Mouse (Mus musculus) hindbrain, embryonic 14.5 days (tissue): ENCODE results near the gene Prrx2. TPM values are rescaled to one million over a fixed set of nuclear protein-coding genes. Genes with fewer than 3 reads are reported as not detected.
A peak's percentile ranks its signal among the peaks of the same experiment; 100 is the strongest.

ENCODE experiments used
- ATAC-seq: fragments of 200-750 bp; cut with Nextera tagmentation; 2 replicates; pipeline ENCODE4 v1.8.0; 2017; ENCODE audit warnings: moderate number of reproducible peaks, mild to moderate bottlenecking, moderate TSS enrichment, moderate library complexity; ENCODE audit not compliant: low FRiP score
- DNase-seq: peaks from one replicate; pipeline ENCODE4 v3.0.0-alpha.2; 2015; ENCODE audit warnings: low spot score
- H3K27ac ChIP-seq: fragments of 300-500 bp; sonication (generic); 2 replicates; pipeline ENCODE4 v1.5.1; 2014; ENCODE audit warnings: mild to moderate bottlenecking, moderate library complexity
- H3K27me3 ChIP-seq: fragments of 300-500 bp; sonication (generic); 2 replicates; pipeline ENCODE4 v1.6.1; 2014; ENCODE audit warnings: mild to moderate bottlenecking, low read length, mixed read lengths; ENCODE audit not compliant: control insufficient read depth, insufficient read depth
- H3K36me3 ChIP-seq: fragments of 300-500 bp; sonication (generic); replicated peaks from 2 replicates; pipeline ENCODE4 v1.6.1; 2014; ENCODE audit not compliant: control insufficient read depth, insufficient read depth
- H3K4me1 ChIP-seq: fragments of 300-500 bp; sonication (generic); replicated peaks from 2 replicates; pipeline ENCODE4 v1.6.1; 2014; ENCODE audit warnings: antibody characterized with exemption, low read length, mixed read lengths; ENCODE audit not compliant: control insufficient read depth, insufficient read depth
- H3K4me2 ChIP-seq: fragments of 300-500 bp; sonication (generic); replicated peaks from 2 replicates; pipeline ENCODE4 v1.6.1; 2014; ENCODE audit warnings: mild to moderate bottlenecking, moderate library complexity
- H3K4me3 ChIP-seq: fragments of 300-500 bp; sonication (generic); replicated peaks from 2 replicates; pipeline ENCODE4 v1.5.1; 2014; ENCODE audit warnings: mild to moderate bottlenecking, low read length
- H3K9ac ChIP-seq: fragments of 300-500 bp; sonication (generic); 2 replicates; pipeline ENCODE4 v1.6.1; 2014
- H3K9me3 ChIP-seq: fragments of 300-500 bp; sonication (generic); 2 replicates; pipeline ENCODE4 v1.6.1; 2016; ENCODE audit warnings: low read length; ENCODE audit not compliant: control insufficient read depth
- WGBS: fragments of 180-500 bp; shearing (Covaris S2); extraction: QIAGEN DNeasy Blood & Tissue Kit; methylation state at CpG from one replicate; pipeline ENCODE4 v1.1.7; 2014; 5-methylcytosine and 5-hydroxymethylcytosine counted together
- polyA plus RNA-seq: library from polyadenylated mRNA; unstranded; fragments of >200 nt; fragmentation: Nextera tagmentation; extraction: Ambion mirVana; gene quantifications from 2 replicates; pipeline ENCODE4 v1.2.1, GENCODE M21; 2014

Prrx2 gene
- polyA plus RNA-seq, 1 experiment from 2014 or later, result 3.7 TPM

DNA sequence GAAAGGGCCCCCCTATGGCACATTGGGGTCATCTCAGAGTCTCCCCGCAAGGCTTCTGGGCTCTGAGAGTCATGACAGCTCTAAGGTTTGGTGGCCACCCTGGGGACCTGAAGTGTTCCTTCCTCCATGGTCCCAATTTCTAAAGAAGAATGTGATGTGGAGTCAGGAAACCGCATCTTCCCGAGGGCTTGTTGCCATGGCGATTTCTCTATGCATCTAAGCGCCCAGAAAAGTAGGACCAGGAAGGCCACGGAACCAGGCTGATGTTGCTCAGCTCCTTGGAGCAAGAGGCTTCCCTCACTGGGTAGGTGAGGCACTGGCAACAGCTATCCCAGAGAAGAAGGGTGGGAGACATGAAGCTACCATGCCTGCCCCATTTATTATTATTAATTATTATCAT lies 22.3 kb downstream of the Prrx2 start:
- no peak overlapping the region for H3K27ac ChIP-seq
- H3K36me3 ChIP-seq, result no peaks in the 10 kb centered on the region
- no peak overlapping the region for H3K4me2 ChIP-seq
- ATAC-seq (no peak), DNase-seq (no peak)
- H3K27me3 ChIP-seq, result no peaks in the 10 kb centered on the region
- no peaks in the 10 kb centered on the region; the same call in 1 of the 2 replicates for H3K4me1 ChIP-seq
- WGBS, result 49% methylated on average over 6 of the region's 6 CpGs
- no peak overlapping the region for H3K9ac ChIP-seq
- H3K9me3 ChIP-seq, result no peaks in the 10 kb centered on the region
- no peak overlapping the region for H3K4me3 ChIP-seq

- no peak overlapping the region for H3K9ac ChIP-seq
- H3K4me1 ChIP-seq, result peaks cover 4% of the 10 kb centered on the region; the same call in 1 of the 2 replicates
- no peaks in the 10 kb centered on the region for H3K9me3 ChIP-seq
- H3K4me2 ChIP-seq, result no peak overlapping the region
- no peak for DNase-seq
- H3K27me3 ChIP-seq, result peaks cover 10% of the 10 kb centered on the region
- no peak overlapping the region for H3K4me3 ChIP-seq
- ATAC-seq, result no peak
- H3K27ac ChIP-seq, result no peak overlapping the region
- 86% methylated on average over 5 of the region's 5 CpGs for WGBS
- H3K36me3 ChIP-seq, result no peaks in the 10 kb centered on the region
These were observed 25.0 kb downstream of the Prrx2 start for GRCm38 (mm10) chr2:30859782-30860181.

- Histone ChIP-seq H3K9me3 (no peaks in the 10 kb centered on the region), H3K27me3 (peaks cover 16% of the 10 kb centered on the region), H3K4me3 (no peak overlapping the region), H3K27ac (no peak overlapping the region), H3K36me3 (no peaks in the 10 kb centered on the region), H3K9ac (no peak overlapping the region), H3K4me2 (no peak overlapping the region), H3K4me1 (peaks cover 7% of the 10 kb centered on the region; the same call in 1 of the 2 replicates)
- no peak for ATAC-seq
- no peak for DNase-seq
- 27% methylated on average over 2 of the region's 4 CpGs for WGBS
These were observed 27.3 kb downstream of the Prrx2 start for GRCm38 (mm10) chr2:30862081-30862480.

DNA sequence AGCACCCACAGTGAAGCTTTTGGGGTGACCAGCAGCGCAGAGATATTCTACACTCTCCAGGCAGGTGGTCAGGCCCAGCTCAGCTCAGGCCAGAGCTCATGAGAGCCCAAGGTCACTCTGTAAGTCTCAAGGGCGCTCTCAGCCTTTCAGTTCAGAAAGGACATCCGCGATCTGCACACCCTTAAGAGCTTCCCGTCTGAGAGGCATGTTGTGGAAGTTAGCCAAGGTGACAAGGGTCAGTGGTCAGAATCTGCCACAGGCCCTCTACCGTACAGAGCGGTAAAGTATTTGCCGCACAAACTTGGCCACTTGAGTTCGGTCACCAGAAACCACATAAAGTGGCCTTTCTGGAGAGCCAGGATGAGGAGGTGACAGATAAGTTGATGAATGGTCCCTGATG lies 28.8 kb downstream of the Prrx2 start:
- 81% methylated on average over 9 of the region's 9 CpGs for WGBS
- H3K4me3 ChIP-seq, result no peak overlapping the region
- ATAC-seq (no peak), DNase-seq (no peak)
- H3K27ac ChIP-seq, result no peak overlapping the region
- H3K27me3 ChIP-seq, result peaks cover 16% of the 10 kb centered on the region
- peaks cover 7% of the 10 kb centered on the region; the same call in 1 of the 2 replicates for H3K4me1 ChIP-seq
- no peak overlapping the region for H3K9ac ChIP-seq
- H3K36me3 ChIP-seq, result no peaks in the 10 kb centered on the region
- no peaks in the 10 kb centered on the region for H3K9me3 ChIP-seq
- H3K4me2 ChIP-seq, result no peak overlapping the region

DNA sequence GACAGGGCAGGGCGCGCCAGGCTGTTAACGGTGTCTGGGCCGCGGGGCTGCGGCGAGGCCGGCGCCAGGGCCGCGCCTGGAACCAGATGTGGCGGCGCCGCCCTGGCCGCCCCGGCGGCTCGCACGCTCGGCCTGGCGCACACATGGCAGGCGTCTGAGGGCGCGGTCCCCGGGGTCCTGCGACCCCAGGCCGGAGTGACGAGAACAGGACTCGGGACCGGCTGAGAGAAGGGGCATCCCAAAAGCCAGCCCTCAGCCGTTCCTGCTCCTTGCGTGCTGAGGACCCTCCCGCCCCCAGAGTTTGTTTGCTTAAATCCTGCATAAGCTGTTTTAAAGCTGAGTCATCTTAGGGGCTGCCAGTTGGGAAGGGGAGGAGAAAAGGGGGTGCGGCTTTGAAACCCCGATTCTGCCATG lies 30.2 kb downstream of the Prrx2 start:
- H3K9me3 ChIP-seq, result no peaks in the 10 kb centered on the region
- H3K27ac ChIP-seq, result no peak overlapping the region
- DNase-seq (no peak), ATAC-seq (no peak)
- H3K4me1 ChIP-seq, result peaks cover 7% of the 10 kb centered on the region; the same call in 1 of the 2 replicates
- H3K4me3 ChIP-seq, result peak overlapping the region; percentile 24
- H3K36me3 ChIP-seq, result no peaks in the 10 kb centered on the region
- H3K27me3 ChIP-seq, result peaks cover 16% of the 10 kb centered on the region
- peak overlapping the region; percentile 42 for H3K9ac ChIP-seq
- WGBS, result 1% methylated on average over 35 of the region's 35 CpGs
- H3K4me2 ChIP-seq, result peak overlapping the region; percentile 51

DNA sequence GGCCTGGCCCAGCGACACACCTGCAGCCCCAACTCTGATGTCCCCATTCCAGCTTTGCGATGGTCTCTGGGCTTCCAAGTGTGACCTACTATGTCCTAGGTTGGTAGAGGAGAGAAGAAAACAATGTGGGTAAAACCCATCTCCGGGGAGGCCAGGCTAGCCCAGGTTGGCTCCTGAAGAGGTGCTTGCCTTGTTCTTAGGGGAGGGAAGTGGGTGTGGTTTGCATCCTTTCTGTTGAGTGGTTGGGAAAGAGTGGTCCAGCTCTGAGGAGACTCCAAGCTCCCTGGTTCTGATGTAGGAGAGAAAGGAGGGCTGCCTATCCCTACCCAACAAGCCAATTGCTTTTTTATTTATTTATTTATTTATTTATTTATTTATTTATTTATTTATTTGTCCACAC lies 30.7 kb downstream of the Prrx2 start:
- no peak overlapping the region for H3K9ac ChIP-seq
- WGBS, result 68% methylated on average over 3 of the region's 3 CpGs
- no peak overlapping the region for H3K4me3 ChIP-seq
- H3K9me3 ChIP-seq, result no peaks in the 10 kb centered on the region
- H3K27ac ChIP-seq, result no peak overlapping the region
- DNase-seq (no peak), ATAC-seq (no peak)
- peaks cover 7% of the 10 kb centered on the region; the same call in 1 of the 2 replicates for H3K4me1 ChIP-seq
- no peak overlapping the region; the same call in 1 of the 2 replicates for H3K4me2 ChIP-seq
- peaks cover 16% of the 10 kb centered on the region for H3K27me3 ChIP-seq
- H3K36me3 ChIP-seq, result no peaks in the 10 kb centered on the region

DNA sequence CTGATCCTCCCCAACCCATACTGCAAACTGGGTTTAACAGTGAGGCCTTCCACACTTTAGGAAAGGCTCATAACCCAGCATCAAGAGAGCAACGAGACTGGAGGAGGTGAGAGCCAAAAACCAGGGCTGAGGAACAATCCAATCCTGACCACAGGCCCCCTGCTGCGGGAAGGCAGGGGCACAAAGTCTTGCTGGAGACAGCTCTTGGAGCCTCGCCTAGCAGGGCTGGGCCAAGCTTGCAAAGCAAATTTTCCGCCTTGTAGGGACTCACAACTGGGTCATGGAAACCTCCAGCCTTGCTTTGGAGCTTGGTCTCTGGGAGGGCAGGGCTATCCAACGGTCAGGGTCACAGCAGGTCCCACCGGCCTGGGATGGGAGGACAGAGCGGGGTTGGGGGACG lies 36.1 kb downstream of the Prrx2 start:
- no peak overlapping the region for H3K9ac ChIP-seq
- H3K27ac ChIP-seq, result no peak overlapping the region
- no peaks in the 10 kb centered on the region for H3K36me3 ChIP-seq
- DNase-seq (no peak), ATAC-seq (no peak)
- no peak overlapping the region for H3K4me2 ChIP-seq
- no peaks in the 10 kb centered on the region for H3K9me3 ChIP-seq
- WGBS, result 57% methylated on average over 8 of the region's 8 CpGs
- no peaks in the 10 kb centered on the region for H3K27me3 ChIP-seq
- H3K4me1 ChIP-seq, result 0 out of 2 replicates have a peak, but pooled peaks cover 4% of the 10 kb centered on the region
- no peak overlapping the region for H3K4me3 ChIP-seq

GRCm38 (mm10) chr2:30872669-30873068 lies 37.9 kb downstream of the Prrx2 start:
- Histone ChIP-seq H3K4me1 (0 out of 2 replicates have a peak, but pooled peaks cover 4% of the 10 kb centered on the region), H3K4me2 (no peak overlapping the region), H3K4me3 (no peak overlapping the region), H3K27ac (no peak overlapping the region), H3K36me3 (no peaks in the 10 kb centered on the region), H3K9me3 (no peaks in the 10 kb centered on the region), H3K27me3 (no peaks in the 10 kb centered on the region), H3K9ac (no peak overlapping the region)
- no peak for DNase-seq
- ATAC-seq, result no peak
- WGBS, result 81% methylated on average over 6 of the region's 6 CpGs

DNA sequence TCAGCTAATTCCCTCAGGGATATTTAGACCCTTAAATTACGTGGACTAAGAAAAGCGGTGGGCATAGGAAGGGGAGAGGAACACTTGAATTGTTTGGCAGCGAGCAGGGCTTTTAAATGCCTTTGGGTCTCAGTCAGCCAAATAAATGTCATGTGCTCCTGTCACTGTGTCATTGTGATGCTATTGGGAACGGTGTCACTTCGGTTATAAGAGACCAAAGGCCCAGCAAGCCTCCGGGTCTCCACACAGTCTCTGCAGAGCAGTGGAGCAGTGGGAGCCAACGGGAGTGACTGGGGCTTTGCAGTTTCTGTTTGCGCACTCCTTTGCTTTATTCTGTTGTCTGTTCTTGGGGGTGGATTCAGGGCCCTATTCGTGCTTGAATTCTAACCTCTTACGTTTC lies 39.7 kb downstream of the Prrx2 start:
- WGBS, result 24% methylated on average over 10 of the region's 10 CpGs
- Histone ChIP-seq H3K4me2 (no peak overlapping the region), H3K36me3 (no peaks in the 10 kb centered on the region), H3K9ac (no peak overlapping the region), H3K27ac (no peak overlapping the region), H3K27me3 (no peaks in the 10 kb centered on the region), H3K9me3 (no peaks in the 10 kb centered on the region), H3K4me1 (0 out of 2 replicates have a peak, but pooled peaks cover 4% of the 10 kb centered on the region), H3K4me3 (no peak overlapping the region)
- no peak for ATAC-seq
- no peak for DNase-seq

DNA sequence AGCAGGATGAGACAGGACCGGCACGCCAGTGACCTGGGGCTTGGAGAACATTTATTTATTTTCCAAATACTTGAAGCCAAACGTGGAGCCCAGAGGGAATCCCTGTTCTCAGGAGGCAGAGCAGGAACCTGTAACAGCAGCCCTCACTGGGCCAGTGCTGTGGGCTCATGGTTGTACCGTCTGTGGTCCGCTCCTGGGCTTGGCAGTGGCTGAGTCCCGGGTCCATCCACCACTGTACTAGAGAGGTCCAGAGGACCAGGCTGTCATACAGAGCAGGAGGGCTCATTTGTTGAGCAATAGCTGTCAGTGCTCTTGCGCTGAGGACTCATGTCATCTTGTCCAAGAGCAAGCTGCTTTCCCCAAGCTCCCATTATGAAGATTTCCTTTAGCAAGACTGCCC lies 40.3 kb downstream of the Prrx2 start:
- Histone ChIP-seq H3K4me3 (no peak overlapping the region), H3K27ac (no peak overlapping the region), H3K27me3 (no peaks in the 10 kb centered on the region), H3K9me3 (no peaks in the 10 kb centered on the region), H3K36me3 (no peaks in the 10 kb centered on the region), H3K9ac (no peak overlapping the region), H3K4me2 (no peak overlapping the region), H3K4me1 (0 out of 2 replicates have a peak, but pooled peaks cover 4% of the 10 kb centered on the region)
- DNase-seq (no peak), ATAC-seq (no peak)
- 75% methylated on average over 7 of the region's 7 CpGs for WGBS
